Mouse (Mus musculus) embryonic facial prominence, embryonic 15.5 days (tissue): ENCODE data around the gene Alkbh1. TPM values are rescaled to one million over a fixed set of nuclear protein-coding genes. Genes with fewer than 3 reads are reported as not detected.

Source experiments
- ATAC-seq: fragments of 200-750 bp; cut with Nextera tagmentation; 2 replicates; pipeline ENCODE4 v1.8.0; 2017; ENCODE audit warnings: low read depth, moderate TSS enrichment; ENCODE audit not compliant: insufficient number of reproducible peaks, low FRiP score, low TSS enrichment
- H3K27ac ChIP-seq: fragments of 300-500 bp; sonication (generic); replicated peaks from 2 replicates; pipeline ENCODE4 v1.5.1; 2015; ENCODE audit warnings: mild to moderate bottlenecking, inconsistent platforms
- H3K27me3 ChIP-seq: fragments of 300-500 bp; sonication (generic); 2 replicates; pipeline ENCODE4 v1.6.1; 2015; ENCODE audit warnings: inconsistent platforms
- H3K36me3 ChIP-seq: fragments of 300-500 bp; sonication (generic); 2 replicates; pipeline ENCODE4 v1.6.1; 2015; ENCODE audit warnings: mild to moderate bottlenecking, inconsistent platforms
- H3K4me1 ChIP-seq: fragments of 300-500 bp; sonication (generic); 2 replicates; pipeline ENCODE4 v1.6.1; 2015; ENCODE audit warnings: inconsistent platforms
- H3K4me2 ChIP-seq: fragments of 300-500 bp; sonication (generic); replicated peaks from 2 replicates; pipeline ENCODE4 v1.6.1; 2015; ENCODE audit warnings: mild to moderate bottlenecking, inconsistent platforms
- H3K4me3 ChIP-seq: fragments of 300-500 bp; sonication (generic); replicated peaks from 2 replicates; pipeline ENCODE4 v1.5.1; 2015; ENCODE audit warnings: mild to moderate bottlenecking, inconsistent platforms
- H3K9ac ChIP-seq: fragments of 300-500 bp; sonication (generic); 2 replicates; pipeline ENCODE4 v1.6.1; 2015; ENCODE audit warnings: inconsistent platforms
- H3K9me3 ChIP-seq: fragments of 300-500 bp; sonication (generic); replicated peaks from 2 replicates; pipeline ENCODE4 v1.6.1; 2016; ENCODE audit warnings: inconsistent platforms
- WGBS: fragments of 180-500 bp; shearing (Covaris S2); methylation state at CpG from one replicate; pipeline ENCODE4 v1.1.7; 2015; 5-methylcytosine and 5-hydroxymethylcytosine counted together
- polyA plus RNA-seq: library from polyadenylated mRNA; unstranded; fragments of >200 nt; fragmentation: Nextera tagmentation; extraction: Ambion mirVana; gene quantifications from 2 replicates; pipeline ENCODE4 v1.2.1, GENCODE M21; 2015

The Alkbh1 gene
- polyA plus RNA-seq, 1 experiment from 2014 or later, result 61.0 TPM

- Histone ChIP-seq H3K4me3 (no peak overlapping the region), H3K9ac (no peak overlapping the region), H3K27ac (no peak overlapping the region), H3K4me2 (no peak overlapping the region), H3K36me3 (no peaks in the 10 kb centered on the region), H3K9me3 (no peaks in the 10 kb centered on the region), H3K4me1 (no peaks in the 10 kb centered on the region), H3K27me3 (no peaks in the 10 kb centered on the region)
- WGBS, result 75% methylated on average over 4 of the region's 4 CpGs
- no peak for ATAC-seq
These were observed 46.7 kb downstream of the Alkbh1 start for GRCm38 (mm10) chr12:87397126-87397525.

- H3K4me3 ChIP-seq, result no peak overlapping the region
- H3K9ac ChIP-seq, result no peak overlapping the region
- H3K9me3 ChIP-seq, result no peaks in the 10 kb centered on the region
- H3K27me3 ChIP-seq, result no peaks in the 10 kb centered on the region
- 85% methylated on average over 6 of the region's 6 CpGs for WGBS
- no peaks in the 10 kb centered on the region for H3K36me3 ChIP-seq
- no peak overlapping the region for H3K27ac ChIP-seq
- no peaks in the 10 kb centered on the region for H3K4me1 ChIP-seq
- ATAC-seq, result no peak
- H3K4me2 ChIP-seq, result no peak overlapping the region
These were observed 49.5 kb downstream of the Alkbh1 start for GRCm38 (mm10) chr12:87394316-87394715.

- Histone ChIP-seq H3K9me3 (no peaks in the 10 kb centered on the region), H3K27ac (no peak overlapping the region), H3K4me1 (no peaks in the 10 kb centered on the region), H3K36me3 (no peaks in the 10 kb centered on the region), H3K4me3 (no peak overlapping the region), H3K9ac (no peak overlapping the region), H3K27me3 (no peaks in the 10 kb centered on the region), H3K4me2 (no peak overlapping the region)
- no peak for ATAC-seq
- WGBS, result 73% methylated on average over 4 of the region's 4 CpGs
These were observed 50.2 kb downstream of the Alkbh1 start for GRCm38 (mm10) chr12:87393447-87394145.

- no peak overlapping the region for H3K4me2 ChIP-seq
- H3K4me1 ChIP-seq, result 0 out of 2 replicates have a peak, but pooled peaks cover 10% of the 10 kb centered on the region
- ATAC-seq, result no peak
- no peak overlapping the region for H3K27ac ChIP-seq
- no peaks in the 10 kb centered on the region for H3K36me3 ChIP-seq
- no peaks in the 10 kb centered on the region for H3K27me3 ChIP-seq
- H3K9me3 ChIP-seq, result no peaks in the 10 kb centered on the region
- H3K9ac ChIP-seq, result no peak overlapping the region
- no peak overlapping the region for H3K4me3 ChIP-seq
These were observed 52.5 kb downstream of the Alkbh1 start for GRCm38 (mm10) chr12:87391355-87391754.

GRCm38 (mm10) chr12:87389231-87389630 is 54.6 kb downstream of the Alkbh1 start:
- Histone ChIP-seq H3K4me3 (no peak overlapping the region), H3K9me3 (no peaks in the 10 kb centered on the region), H3K36me3 (no peaks in the 10 kb centered on the region), H3K27me3 (no peaks in the 10 kb centered on the region), H3K4me2 (peak overlapping the region; percentile 96; the same call in 1 of the 2 replicates), H3K4me1 (0 out of 2 replicates have a peak, but pooled peaks cover 16% of the 10 kb centered on the region), H3K9ac (no peak overlapping the region), H3K27ac (no peak overlapping the region)
- ATAC-seq, result no peak
- WGBS, result 63% methylated on average over 3 of the region's 3 CpGs

- no peaks in the 10 kb centered on the region for H3K9me3 ChIP-seq
- under 1% methylated on average over 45 of the region's 45 CpGs for WGBS
- H3K36me3 ChIP-seq, result no peaks in the 10 kb centered on the region
- H3K27me3 ChIP-seq, result no peaks in the 10 kb centered on the region
- peak within 1 kb of the TSS; percentile 96 for H3K4me2 ChIP-seq
- H3K4me3 ChIP-seq, result peak within 1 kb of the TSS; percentile 98
- H3K4me1 ChIP-seq, result 0 out of 2 replicates have a peak, but pooled peaks cover 16% of the 10 kb centered on the region
- peak; percentile 99 for ATAC-seq
- peak within 1 kb of the TSS; percentile 93 for H3K9ac ChIP-seq
- peak within 1 kb of the TSS; percentile 82 for H3K27ac ChIP-seq
These were observed 55.6 kb downstream of the Alkbh1 start, which contains the start of gene Sptlc2 for GRCm38 (mm10) chr12:87388122-87388774. Gene Sptlc2, minus strand, starts transcription at chr12:87388355.

GRCm38 (mm10) chr12:87387171-87388121 is 56.4 kb downstream of the Alkbh1 start:
- ATAC-seq, result 0 out of 2 replicates have a peak, but pooled peaks have one; percentile 8

GRCm38 (mm10) chr12:87385051-87385450 is 58.8 kb downstream of the Alkbh1 start:
- no peak for ATAC-seq
- H3K36me3 ChIP-seq, result no peaks in the 10 kb centered on the region
- WGBS, result 86% methylated on average over 3 of the region's 3 CpGs
- no peaks in the 10 kb centered on the region for H3K9me3 ChIP-seq
- H3K4me3 ChIP-seq, result no peak overlapping the region
- H3K4me1 ChIP-seq, result 0 out of 2 replicates have a peak, but pooled peaks cover 16% of the 10 kb centered on the region
- no peak overlapping the region for H3K4me2 ChIP-seq
- H3K27ac ChIP-seq, result no peak overlapping the region
- no peak overlapping the region for H3K9ac ChIP-seq
- no peaks in the 10 kb centered on the region for H3K27me3 ChIP-seq

More at GRCm38 (mm10) chr12:87387171-87388121, 56.4 kb downstream of the Alkbh1 start:
- H3K4me1 ChIP-seq, result 0 out of 2 replicates have a peak, but pooled peaks cover 16% of the 10 kb centered on the region
- under 1% methylated on average over 65 of the region's 65 CpGs for WGBS
- no peaks in the 10 kb centered on the region for H3K9me3 ChIP-seq
- H3K4me2 ChIP-seq, result peak overlapping the region; percentile 96
- H3K9ac ChIP-seq, result peak overlapping the region; percentile 93
- no peaks in the 10 kb centered on the region for H3K27me3 ChIP-seq
- H3K4me3 ChIP-seq, result peak overlapping the region; percentile 98
- no peaks in the 10 kb centered on the region for H3K36me3 ChIP-seq
- peak overlapping the region; percentile 80 for H3K27ac ChIP-seq

GRCm38 (mm10) chr12:87381380-87381682 is 62.5 kb downstream of the Alkbh1 start:
- H3K9ac ChIP-seq, result no peak overlapping the region
- no peaks in the 10 kb centered on the region for H3K27me3 ChIP-seq
- H3K4me2 ChIP-seq, result no peak overlapping the region
- WGBS, result 58% methylated on average over 2 of the region's 2 CpGs
- H3K9me3 ChIP-seq, result no peaks in the 10 kb centered on the region
- H3K4me1 ChIP-seq, result 0 out of 2 replicates have a peak, but pooled peaks cover 6% of the 10 kb centered on the region
- H3K27ac ChIP-seq, result no peak overlapping the region
- no peak overlapping the region for H3K4me3 ChIP-seq
- no peak for ATAC-seq
- H3K36me3 ChIP-seq, result no peaks in the 10 kb centered on the region

- H3K9ac ChIP-seq, result no peak overlapping the region
- H3K9me3 ChIP-seq, result no peaks in the 10 kb centered on the region
- no peak for ATAC-seq
- WGBS, result 87% methylated on average over 10 of the region's 10 CpGs
- no peak overlapping the region for H3K4me2 ChIP-seq
- H3K4me3 ChIP-seq, result no peak overlapping the region
- no peaks in the 10 kb centered on the region for H3K27me3 ChIP-seq
- H3K4me1 ChIP-seq, result 0 out of 2 replicates have a peak, but pooled peaks cover under 1% of the 10 kb centered on the region
- H3K27ac ChIP-seq, result no peak overlapping the region
- no peaks in the 10 kb centered on the region for H3K36me3 ChIP-seq
These were observed 63.0 kb downstream of the Alkbh1 start for GRCm38 (mm10) chr12:87380586-87381379.
